Mouse (Mus musculus) testis, adult 2 months (tissue): ENCODE measurements around the gene Nfs1. TPM values are rescaled to one million over a fixed set of nuclear protein-coding genes. Genes with fewer than 3 reads are reported as not detected.

Experiments
- H3K27ac ChIP-seq: fragments of 200-500 bp; 2 replicates; pipeline ENCODE4 v1.5.1; 2012; ENCODE audit warnings: low read depth, low read length; ENCODE audit not compliant: control insufficient read depth, insufficient read depth
- H3K27me3 ChIP-seq: fragments of 200-500 bp; 2 replicates; pipeline ENCODE4 v1.6.1; 2012; ENCODE audit warnings: mild to moderate bottlenecking, low read length, moderate library complexity; ENCODE audit not compliant: control insufficient read depth, insufficient read depth
- H3K36me3 ChIP-seq: fragments of 200-500 bp; 2 replicates; pipeline ENCODE4 v1.6.1; 2012; ENCODE audit warnings: mild to moderate bottlenecking, low read length; ENCODE audit not compliant: control insufficient read depth, insufficient read depth
- H3K4me1 ChIP-seq: fragments of 200-500 bp; 2 replicates; pipeline ENCODE4 v1.6.1; 2012; ENCODE audit warnings: low read length; ENCODE audit not compliant: control insufficient read depth, insufficient read depth
- H3K4me3 ChIP-seq: fragments of 200-500 bp; 2 replicates; pipeline ENCODE4 v1.5.1; 2012; ENCODE audit warnings: low read depth, mild to moderate bottlenecking, low read length, moderate library complexity, mixed read lengths; ENCODE audit not compliant: control insufficient read depth
- CTCF ChIP-seq: fragments of 200-500 bp; IDR thresholded peaks from 2 replicates; pipeline ENCODE4 v1.5.1; 2012; ENCODE audit warnings: low read depth, mild to moderate bottlenecking, inconsistent platforms, low read length, moderate library complexity; ENCODE audit not compliant: control insufficient read depth, insufficient read depth, insufficient replicate concordance
- POLR2A ChIP-seq: fragments of 200-500 bp; IDR thresholded peaks from 2 replicates; pipeline ENCODE4 v1.6.1; 2012; ENCODE audit warnings: low read depth, mild to moderate bottlenecking, inconsistent platforms, low read length, moderate library complexity; ENCODE audit not compliant: control insufficient read depth
- polyA plus RNA-seq: library from polyadenylated mRNA; depleted of rRNA; stranded (reverse); fragments of >200 nt; gene quantifications from 2 replicates; pipeline ENCODE4 v1.2.3, GENCODE M21; 2012

Gene Nfs1
- polyA plus RNA-seq, 1 experiment = 42.8 TPM

- Histone ChIP-seq H3K27ac (no peak overlapping the region), H3K4me3 (no peak overlapping the region), H3K4me1 (no peaks in the 10 kb centered on the region), H3K27me3 (no peaks in the 10 kb centered on the region), H3K36me3 (no peaks in the 10 kb centered on the region)
- TF ChIP-seq CTCF = no peak
Measured at GRCm38 (mm10) chr2:156166557-156166956, 22.6 kb upstream of the Nfs1 start.

- no peak overlapping the region for H3K4me3 ChIP-seq
- H3K27ac ChIP-seq = no peak overlapping the region
- no peaks in the 10 kb centered on the region for H3K36me3 ChIP-seq
- TF ChIP-seq CTCF (no peak), POLR2A (no peak)
- H3K27me3 ChIP-seq = no peaks in the 10 kb centered on the region
- H3K4me1 ChIP-seq = no peaks in the 10 kb centered on the region
Measured at GRCm38 (mm10) chr2:156165478-156165877, 21.5 kb upstream of the Nfs1 start.

- H3K27me3 ChIP-seq = no peaks in the 10 kb centered on the region
- H3K4me1 ChIP-seq = no peaks in the 10 kb centered on the region
- TF ChIP-seq POLR2A (no peak), CTCF (no peak)
- H3K36me3 ChIP-seq = peaks cover 2% of the 10 kb centered on the region; the same call in 1 of the 2 replicates
- H3K4me3 ChIP-seq = no peak overlapping the region
- no peak overlapping the region for H3K27ac ChIP-seq
Measured at GRCm38 (mm10) chr2:156151538-156151937, 7.6 kb upstream of the Nfs1 start.

- Histone ChIP-seq H3K27me3 (no peaks in the 10 kb centered on the region), H3K4me3 (no peak overlapping the region), H3K4me1 (peaks cover 2% of the 10 kb centered on the region; the same call in 1 of the 2 replicates), H3K27ac (no peak overlapping the region), H3K36me3 (peaks cover 2% of the 10 kb centered on the region; the same call in 1 of the 2 replicates)
- TF ChIP-seq CTCF (no peak), POLR2A (no peak)
Measured at GRCm38 (mm10) chr2:156147316-156147915, 3.4 kb upstream of the Nfs1 start.

- Histone ChIP-seq H3K27ac (no peak overlapping the region), H3K4me1 (peaks cover 2% of the 10 kb centered on the region; the same call in 1 of the 2 replicates), H3K27me3 (no peaks in the 10 kb centered on the region), H3K36me3 (peaks cover 2% of the 10 kb centered on the region; the same call in 1 of the 2 replicates), H3K4me3 (no peak overlapping the region)
- no peak for TF ChIP-seq POLR2A
- TF ChIP-seq CTCF = no peak
Measured at GRCm38 (mm10) chr2:156146272-156146989, 2.4 kb upstream of the Nfs1 start.

GRCm38 (mm10) chr2:156145486-156146130 is 1.6 kb upstream of the Nfs1 start:
- H3K27ac ChIP-seq = no peak overlapping the region
- no peak for TF ChIP-seq CTCF
- no peak for TF ChIP-seq POLR2A
- H3K36me3 ChIP-seq = peaks cover 2% of the 10 kb centered on the region; the same call in 1 of the 2 replicates

GRCm38 (mm10) chr2:156143367-156143766 is 619 bp downstream of the Nfs1 start:
- Histone ChIP-seq H3K4me1 (peaks cover 2% of the 10 kb centered on the region; the same call in 1 of the 2 replicates), H3K27ac (peak overlapping the region; percentile 82; the same call in 1 of the 2 replicates), H3K36me3 (no peaks in the 10 kb centered on the region; the same call in 1 of the 2 replicates), H3K4me3 (peak overlapping the region; percentile 93), H3K27me3 (no peaks in the 10 kb centered on the region)
- TF ChIP-seq POLR2A (no peak), CTCF (no peak)

More at GRCm38 (mm10) chr2:156145486-156146130, 1.6 kb upstream of the Nfs1 start:
- Histone ChIP-seq H3K4me1 (peaks cover 2% of the 10 kb centered on the region; the same call in 1 of the 2 replicates), H3K27me3 (no peaks in the 10 kb centered on the region), H3K4me3 (no peak overlapping the region)
